ENCODE assay signal across 29 mouse cellular contexts in genomic region chr5:143581874-143582273, GRCm38 (mm10). TPM values are rescaled to one million over a fixed set of nuclear protein-coding genes. Genes with fewer than 3 reads are reported as not detected.
DNase-seq lines count a peak whose midpoint lies in the region; ATAC-seq and TF ChIP-seq lines count a peak whose summit lies in the region.
"Had no signal": no experiment of that assay in that cellular context is flagged by ENCODE, and none has a peak within 500 bp of the region (broad histone marks: within the 10 kb centered on the region; RNA-seq: fewer than 3 reads in every experiment).

No protein-coding gene starts in this region.

- no peaks in the 10 kb centered on the region for H3K4me1 ChIP-seq in heart, postnatal 0 days (ENCODE audit: control insufficient read depth, insufficient read depth)
- no peaks in the 10 kb centered on the region; the same call in 1 of the 2 replicates for H3K4me1 ChIP-seq in testis, adult 2 months (ENCODE audit: control insufficient read depth, insufficient read depth, low read length)
- H3K4me1 ChIP-seq: liver, embryonic 12.5 days; neural tube, embryonic 15.5 days had no signal

- TF ChIP-seq EP300 in heart, postnatal 0 days (IDR thresholded peaks at IDR 0.05; ENCODE audit: low read depth) = no peak

- DNase-seq in heart, postnatal 0 days (ENCODE audit: low spot score) = peak; percentile 31
- no peak for DNase-seq in heart, postnatal 4 days
- peak; percentile 14 to 70 for DNase-seq in left cerebral cortex, postnatal 25 days (ENCODE audit: low spot score in 2 of 2)
- DNase-seq in left cerebral cortex, adult 9 months (ENCODE audit: low spot score in 2 of 2) = no peak
- no peak for DNase-seq in testis, postnatal 10 days (ENCODE audit: low spot score)
- DNase-seq in kidney, adult 8-10 months = no peak
- DNase-seq: adrenal gland, postnatal 36 days; B cell, adult 2 months; cerebellum, adult 2 months; cerebellum, postnatal 14 days; gastrocnemius, postnatal 25 days; kidney, postnatal 25 days; left cerebral cortex, postnatal 4 days; liver, postnatal 0 days; lung, postnatal 36 days; retina, postnatal 1 day; thymus, adult 18-20 months; thymus, postnatal 25 days had no signal

- no peaks in the 10 kb centered on the region for H3K9me3 ChIP-seq in heart, postnatal 0 days (replicated peaks; ENCODE audit: control insufficient read depth, low read length)
- H3K9me3 ChIP-seq: kidney, embryonic 15.5 days; liver, embryonic 12.5 days; neural tube, embryonic 15.5 days had no signal

- H3K27me3 ChIP-seq in heart, postnatal 0 days (ENCODE audit: control insufficient read depth, insufficient read depth, low read length) = no peaks in the 10 kb centered on the region
- no peaks in the 10 kb centered on the region for H3K27me3 ChIP-seq in testis, adult 2 months (ENCODE audit: control insufficient read depth, insufficient read depth, low read length)
- H3K27me3 ChIP-seq: heart, embryonic 13.5 days; kidney, embryonic 15.5 days; liver, embryonic 12.5 days; neural tube, embryonic 15.5 days had no signal

- intact Hi-C loops in left cerebral cortex, postnatal 25 days (cut with DNase I) = loop anchor here (2.0 to 5.0 kb wide), 2 partner anchors 40 to 109 kb away; partner anchors contain the start of gene Cyth3

- H3K27ac ChIP-seq in heart, postnatal 0 days (ENCODE audit: low read depth) = no peak overlapping the region
- peak overlapping the region; percentile 44 for H3K27ac ChIP-seq in testis, adult 2 months (ENCODE audit: control insufficient read depth, insufficient read depth, low read depth, low read length)
- H3K27ac ChIP-seq: heart, embryonic 13.5 days; hindbrain, embryonic 14.5 days; kidney, embryonic 15.5 days; left cerebral cortex, adult 2 months; liver, embryonic 12.5 days; neural tube, embryonic 15.5 days had no signal

- no peaks in the 10 kb centered on the region for H3K36me3 ChIP-seq in heart, postnatal 0 days (replicated peaks; ENCODE audit: control insufficient read depth, insufficient read depth, low read length)
- no peaks in the 10 kb centered on the region for H3K36me3 ChIP-seq in testis, adult 2 months (ENCODE audit: control insufficient read depth, insufficient read depth, low read length)
- H3K36me3 ChIP-seq: heart, embryonic 13.5 days; kidney, embryonic 15.5 days; liver, embryonic 12.5 days; neural tube, embryonic 15.5 days had no signal

- TF ChIP-seq POLR2A in testis, adult 2 months (IDR thresholded peaks at IDR 0.05; ENCODE audit: control insufficient read depth, low read depth, low read length) = no peak

- 46% methylated on average over 8 of the region's 8 CpGs for WGBS in heart, postnatal 0 days

- no peak for ATAC-seq in heart, postnatal 0 days (ENCODE audit: insufficient read depth, low read depth)
- ATAC-seq: forebrain, embryonic 16.5 days; intestine, postnatal 0 days; liver, embryonic 12.5 days had no signal

- no peak overlapping the region for H3K4me3 ChIP-seq in heart, postnatal 0 days (ENCODE audit: low read depth, low read length)
- H3K4me3 ChIP-seq in testis, adult 2 months (ENCODE audit: control insufficient read depth, low read depth, low read length) = no peak overlapping the region
- H3K4me3 ChIP-seq: erythroblast, embryonic 14.5 days; heart, embryonic 13.5 days; kidney, embryonic 15.5 days; left cerebral cortex, adult 2 months; liver, embryonic 12.5 days; neural tube, embryonic 15.5 days had no signal

- no peak overlapping the region for H3K9ac ChIP-seq in heart, postnatal 0 days (replicated peaks; ENCODE audit: low read depth, low read length)
- H3K9ac ChIP-seq: heart, embryonic 13.5 days; hindbrain, embryonic 14.5 days; kidney, embryonic 15.5 days; liver, embryonic 12.5 days; liver, postnatal 0 days; neural tube, embryonic 15.5 days had no signal

- H3K4me2 ChIP-seq in heart, postnatal 0 days (ENCODE audit: low read depth, low read length) = no peak overlapping the region
- H3K4me2 ChIP-seq: heart, embryonic 13.5 days; hindbrain, embryonic 14.5 days; kidney, embryonic 15.5 days; liver, embryonic 12.5 days; midbrain, embryonic 11.5 days; neural tube, embryonic 15.5 days had no signal

- no peak for TF ChIP-seq CTCF in heart, postnatal 0 days (IDR thresholded peaks at IDR 0.05; ENCODE audit: low read depth)
- TF ChIP-seq CTCF in testis, adult 2 months (IDR thresholded peaks at IDR 0.05; ENCODE audit: control insufficient read depth, insufficient read depth, insufficient replicate concordance, low read depth, low read length) = no peak

RNA-seq across cellular contexts. Expression of gene Cyth3, which starts 40.4 kb away (rescaled TPM):
- 84.1 and 115 TPM in 2 replicates for total RNA-seq in heart, postnatal 0 days (2014; rRNA removed; ENCODE audit: low replicate concordance)
- polyA plus RNA-seq in heart, postnatal 0 days (2015; fragmentation: Nextera tagmentation; extraction: Ambion mirVana) = 42.8 and 45.2 TPM in 2 replicates
- 100 to 1,000 TPM in 1 of 2 experiments, 10 to 100 TPM in 1; 95.3 to 102 TPM for total RNA-seq in heart, postnatal 4 days (2021)
- 10 to 100 TPM; 37.5 to 38.2 TPM for total RNA-seq in left cerebral cortex, postnatal 25 days (2021)
- polyA plus RNA-seq in testis, adult 2 months (2012; rRNA removed) = 22.5 and 24.0 TPM in 2 replicates

RNA-seq across cellular contexts. Expression of gene Rac1, which starts 54.0 kb away (rescaled TPM):
- total RNA-seq in heart, postnatal 0 days (2014; rRNA removed; ENCODE audit: low replicate concordance) = 135 and 194 TPM in 2 replicates
- 241 and 249 TPM in 2 replicates for polyA plus RNA-seq in heart, postnatal 0 days (2015; fragmentation: Nextera tagmentation; extraction: Ambion mirVana)
- 100 to 1,000 TPM; 317 to 339 TPM for total RNA-seq in heart, postnatal 4 days (2021)
- total RNA-seq in left cerebral cortex, postnatal 25 days (2021) = 100 to 1,000 TPM; 354 to 378 TPM
- 41.9 and 44.2 TPM in 2 replicates for polyA plus RNA-seq in testis, adult 2 months (2012; rRNA removed)

Comparison
In these comparisons a context has a peak if more than half of its experiments do, and no peak if none do; other contexts are left out.
1. DNase-seq: peak in heart, postnatal 0 days (single experiment) and left cerebral cortex, postnatal 25 days (2 of 2); none in heart, postnatal 4 days (single experiment), left cerebral cortex, adult 9 months (0 of 2), testis, postnatal 10 days (single experiment) and kidney, adult 8-10 months (0 of 2).